Mouse (Mus musculus): ENCODE measurements around the gene As3mt.

DNA sequence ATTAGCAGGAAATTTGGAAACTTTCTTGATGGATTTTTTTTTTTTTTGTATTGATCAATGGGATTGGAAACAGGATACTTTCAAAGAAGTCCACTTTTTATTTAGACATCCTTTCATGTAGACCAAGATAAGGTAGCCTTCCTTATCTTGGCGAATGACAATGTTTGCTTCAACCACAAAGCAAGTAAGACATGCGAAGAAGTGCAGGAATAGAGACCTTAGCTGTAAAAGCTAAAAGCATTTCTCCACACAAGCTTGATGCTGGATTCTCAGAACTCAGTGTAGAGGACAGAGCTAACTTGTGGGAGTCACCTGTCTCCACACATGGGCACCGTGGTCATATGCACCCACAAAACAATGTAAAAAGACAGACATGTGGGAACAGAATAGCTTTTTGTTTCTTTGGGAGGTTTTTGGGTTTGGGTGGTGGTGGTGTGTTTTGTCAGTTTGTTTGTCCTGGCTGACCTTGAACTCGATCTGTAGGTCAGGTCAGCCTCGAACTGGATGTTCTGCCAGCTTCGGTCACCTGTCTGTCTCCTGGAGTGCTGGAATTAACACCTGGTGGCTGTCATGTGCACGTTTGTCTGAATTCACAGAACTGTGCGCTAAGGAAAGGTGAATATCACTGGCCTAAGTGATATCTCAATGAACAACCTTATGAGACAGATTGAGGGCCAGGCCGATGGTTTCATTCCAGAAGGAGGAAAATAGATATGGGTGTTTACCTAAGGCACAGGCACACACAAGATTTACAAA, 540 bp upstream of the As3mt start:
- TF ChIP-seq POLR2A (IDR thresholded peaks at IDR 0.05; ENCODE audit: borderline replicate concordance, control insufficient read depth, low read depth, low read length) (no peak), CTCF (IDR thresholded peaks at IDR 0.05; ENCODE audit: control insufficient read depth, insufficient read depth, low read length) (no peak)
